Mouse (Mus musculus) left cerebral cortex, adult 2 months (tissue): ENCODE results near the gene Cfap77. TPM values are rescaled to one million over a fixed set of nuclear protein-coding genes. Genes with fewer than 3 reads are reported as not detected.

ENCODE experiments used
- DNase-seq, 2 experiments: peaks; one replicate each; pipeline ENCODE4 v3.0.0; 2021 to 2022; ENCODE audit warnings: low spot score in 2 of 2, mixed read lengths in 1 of 2; ENCODE audit errors: extremely low spot score in 1 of 2
- H3K27ac ChIP-seq: fragments of 200-600 bp; 2 replicates; pipeline ENCODE4 v1.8.1; 2022
- H3K4me3 ChIP-seq: fragments of 200-600 bp; 2 replicates; pipeline ENCODE4 v1.8.1; 2022
- CTCF ChIP-seq: fragments of 200-600 bp; IDR thresholded peaks from 2 replicates; pipeline ENCODE4 v1.8.1; 2022; ENCODE audit warnings: antibody characterized with exemption, mild to moderate bottlenecking, moderate library complexity
- intact Hi-C: fragments of 180-260 bp; cut with DNase I; formaldehyde crosslinking; loops from one replicate; pipeline ENCODE4 v1.15.1; 2025
- total RNA-seq, 2 experiments: library from RNA; stranded (reverse); gene quantifications; 2 replicates each; pipeline ENCODE4 v1.2.3; 2021

Cfap77 gene
- total RNA-seq, 2 experiments from 2014 or later, result 0.47 TPM; not detected in 1

- intact Hi-C loops, result loop anchor here (5.0 kb wide), 1 partner anchor 74 kb away; no protein-coding TSS in a partner anchor
- TF ChIP-seq CTCF, result no peak
- no peak overlapping the region for H3K4me3 ChIP-seq
- H3K27ac ChIP-seq, result no peak overlapping the region
- DNase-seq, result no peak
Measured at GRCm38 (mm10) chr2:28978461-28978860, 76.4 kb downstream of the Cfap77 start.

GRCm38 (mm10) chr2:28976635-28977034, 78.2 kb downstream of the Cfap77 start:
- peak; percentile 89 for TF ChIP-seq CTCF
- peak; percentile 49 to 61 for DNase-seq
- intact Hi-C loops, result loop anchor here (1.0 to 5.0 kb wide), 3 partner anchors 52 to 222 kb away; no protein-coding TSS in a partner anchor
- Histone ChIP-seq H3K27ac (no peak overlapping the region), H3K4me3 (no peak overlapping the region)

GRCm38 (mm10) chr2:28975604-28976003, 79.3 kb downstream of the Cfap77 start:
- intact Hi-C loops, result loop anchor here (1.0 to 5.0 kb wide), 3 partner anchors 51 to 221 kb away; no protein-coding TSS in a partner anchor
- H3K27ac ChIP-seq, result no peak overlapping the region
- DNase-seq, result no peak
- TF ChIP-seq CTCF, result no peak
- no peak overlapping the region for H3K4me3 ChIP-seq

GRCm38 (mm10) chr2:28974520-28974919, 80.3 kb downstream of the Cfap77 start:
- no peak for DNase-seq
- intact Hi-C loops, result loop anchor here (5.0 kb wide), 1 partner anchor 37 kb away; no protein-coding TSS in a partner anchor
- Histone ChIP-seq H3K4me3 (no peak overlapping the region), H3K27ac (no peak overlapping the region)
- TF ChIP-seq CTCF, result no peak

- intact Hi-C loops, result loop anchor here (5.0 kb wide), 1 partner anchor 37 kb away; no protein-coding TSS in a partner anchor
- no peak for TF ChIP-seq CTCF
- Histone ChIP-seq H3K4me3 (no peak overlapping the region), H3K27ac (no peak overlapping the region)
- no peak for DNase-seq
Measured at GRCm38 (mm10) chr2:28973832-28974450, 80.9 kb downstream of the Cfap77 start.

- intact Hi-C loops, result loop anchor here (5.0 kb wide), 1 partner anchor 33 kb away; no protein-coding TSS in a partner anchor
- no peak for TF ChIP-seq CTCF
- no peak overlapping the region for H3K27ac ChIP-seq
- no peak overlapping the region for H3K4me3 ChIP-seq
- no peak for DNase-seq
Measured at GRCm38 (mm10) chr2:28970424-28970823, 84.4 kb downstream of the Cfap77 start.

- TF ChIP-seq CTCF, result no peak
- no peak for DNase-seq
- intact Hi-C loops, result no loop called here
Measured at GRCm38 (mm10) chr2:28968278-28968677, 86.6 kb downstream of the Cfap77 start.

GRCm38 (mm10) chr2:28966151-28966795, 88.6 kb downstream of the Cfap77 start:
- DNase-seq, result no peak
- intact Hi-C loops, result no loop called here
- TF ChIP-seq CTCF, result no peak

More at GRCm38 (mm10) chr2:28968278-28968677, 86.6 kb downstream of the Cfap77 start:
- H3K27ac ChIP-seq, result no peak overlapping the region
- no peak overlapping the region for H3K4me3 ChIP-seq

GRCm38 (mm10) chr2:28963565-28963964, 91.3 kb downstream of the Cfap77 start:
- TF ChIP-seq CTCF, result no peak
- DNase-seq, result no peak
- intact Hi-C loops, result no loop called here
- Histone ChIP-seq H3K27ac (no peak overlapping the region), H3K4me3 (no peak overlapping the region)

More at GRCm38 (mm10) chr2:28966151-28966795, 88.6 kb downstream of the Cfap77 start:
- H3K4me3 ChIP-seq, result no peak overlapping the region
- no peak overlapping the region for H3K27ac ChIP-seq

GRCm38 (mm10) chr2:28961636-28962035, 93.2 kb downstream of the Cfap77 start:
- H3K27ac ChIP-seq, result no peak overlapping the region
- intact Hi-C loops, result no loop called here
- no peak for TF ChIP-seq CTCF
- H3K4me3 ChIP-seq, result no peak overlapping the region
- no peak for DNase-seq

- TF ChIP-seq CTCF, result no peak
- Histone ChIP-seq H3K27ac (no peak overlapping the region), H3K4me3 (no peak overlapping the region)
- no peak for DNase-seq
- intact Hi-C loops, result no loop called here
Measured at GRCm38 (mm10) chr2:28961024-28961585, 93.8 kb downstream of the Cfap77 start.

- no peak overlapping the region for H3K27ac ChIP-seq
- intact Hi-C loops, result no loop called here
- no peak overlapping the region for H3K4me3 ChIP-seq
- no peak for TF ChIP-seq CTCF
- no peak for DNase-seq
Measured at GRCm38 (mm10) chr2:28956874-28957273, 98.0 kb downstream of the Cfap77 start.
